Mouse (Mus musculus) bone marrow, adult 2 months (tissue): ENCODE results near the gene Ski.

Source experiments
- CTCF ChIP-seq: fragments of 200-500 bp; IDR thresholded peaks from 2 replicates; pipeline ENCODE4 v1.5.1; 2011; ENCODE audit warnings: low read length, control low read depth; ENCODE audit not compliant: control insufficient read depth, insufficient read depth
- POLR2A ChIP-seq: fragments of 200-500 bp; IDR thresholded peaks from 2 replicates; pipeline ENCODE4 v1.6.1; 2011; ENCODE audit warnings: low read depth, mild to moderate bottlenecking, control low read depth, low read length, borderline replicate concordance; ENCODE audit not compliant: control insufficient read depth

GRCm38 (mm10) chr4:155113766-155114410, 108.5 kb downstream of the Ski start:
- no peak for TF ChIP-seq CTCF
- no peak for TF ChIP-seq POLR2A
